Mouse (Mus musculus): ENCODE measurements around the gene Wasf2.

DNA sequence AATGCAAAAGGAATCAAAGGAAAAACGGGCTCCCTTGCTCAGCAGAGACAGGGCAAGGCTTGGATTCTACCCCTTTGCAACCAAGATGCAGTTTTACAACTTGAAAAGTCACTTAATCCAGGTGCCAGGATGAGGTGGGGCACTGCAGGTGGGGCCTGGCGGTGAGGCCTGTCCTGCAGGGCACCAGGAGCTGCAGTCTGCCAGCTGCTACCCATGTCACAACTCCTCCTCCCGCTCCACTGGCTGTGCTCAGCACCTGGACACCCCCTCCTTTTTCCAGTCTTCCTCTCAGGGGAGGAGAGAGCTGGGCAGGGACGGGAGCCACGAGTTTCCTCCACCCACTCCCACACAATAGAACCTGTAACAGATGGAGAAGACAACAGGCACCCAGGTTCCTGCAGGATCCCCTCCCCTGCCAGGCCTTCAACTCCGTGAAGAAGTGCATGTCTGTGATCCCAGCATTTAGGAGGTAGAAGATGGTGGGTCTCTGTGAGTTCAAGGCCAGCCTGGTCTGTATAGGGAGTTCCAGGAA, 16.9 kb upstream of the Wasf2 start:
- no peak for TF ChIP-seq POLR2A (IDR thresholded peaks at IDR 0.05; ENCODE audit: borderline replicate concordance, low read depth, low read length)
- no peak for TF ChIP-seq CTCF (IDR thresholded peaks at IDR 0.05; ENCODE audit: low read depth, low read length)
